Mouse (Mus musculus): ENCODE measurements around the gene Uqcr11. TPM values are rescaled to one million over a fixed set of nuclear protein-coding genes. Genes with fewer than 3 reads are reported as not detected.

The Uqcr11 gene
- polyA plus RNA-seq (2014; fragmentation: Illumina TruSeq; extraction: RNeasy Lipid Tissue Mini Kit (QIAGEN cat#74804); ENCODE audit: low read depth, low replicate concordance) = not detected

GRCm38 (mm10) chr10:80406684-80407501 lies at the start of gene Uqcr11:
Uqcr11 (minus strand) TSS chr10:80406830.

DNA sequence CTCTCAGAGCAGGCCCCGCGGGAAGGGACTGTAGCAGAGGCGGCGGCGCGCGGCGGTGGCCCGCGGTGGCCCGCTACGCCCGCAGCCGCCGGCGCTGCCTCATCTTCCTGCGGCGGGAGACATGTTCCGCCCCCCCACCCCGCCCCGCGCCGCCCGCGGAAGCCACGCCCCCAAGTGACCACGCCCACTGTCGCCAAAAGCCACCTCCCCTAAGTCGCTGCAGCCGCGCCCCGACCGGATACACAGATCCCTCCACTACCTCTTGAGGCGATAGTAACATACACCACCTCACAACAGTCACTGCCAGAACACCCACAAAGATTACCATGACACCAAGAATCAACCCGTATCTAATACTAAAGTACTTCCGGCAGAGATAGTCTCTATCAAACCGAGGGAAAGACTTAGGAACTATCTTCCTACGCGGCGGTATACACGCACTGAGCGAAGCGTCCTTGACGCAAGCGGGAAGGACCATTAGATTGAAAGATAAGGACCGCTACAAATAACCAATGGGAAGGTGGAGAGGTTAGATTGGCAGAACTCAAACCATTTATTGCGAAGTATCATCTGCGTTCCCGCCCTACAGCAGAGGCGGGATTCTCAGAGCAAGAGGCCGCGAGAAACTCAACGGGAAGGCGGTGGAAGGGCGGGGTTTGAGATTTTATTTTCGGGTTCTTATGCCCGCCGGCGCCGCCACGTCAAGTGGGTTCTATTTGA lies 27.0 kb upstream of the Uqcr11 start, which contains the start of gene Tcf3:
Gene Tcf3 (minus strand): TSS at position 135 of the 720 bp plus-strand sequence.

DNA sequence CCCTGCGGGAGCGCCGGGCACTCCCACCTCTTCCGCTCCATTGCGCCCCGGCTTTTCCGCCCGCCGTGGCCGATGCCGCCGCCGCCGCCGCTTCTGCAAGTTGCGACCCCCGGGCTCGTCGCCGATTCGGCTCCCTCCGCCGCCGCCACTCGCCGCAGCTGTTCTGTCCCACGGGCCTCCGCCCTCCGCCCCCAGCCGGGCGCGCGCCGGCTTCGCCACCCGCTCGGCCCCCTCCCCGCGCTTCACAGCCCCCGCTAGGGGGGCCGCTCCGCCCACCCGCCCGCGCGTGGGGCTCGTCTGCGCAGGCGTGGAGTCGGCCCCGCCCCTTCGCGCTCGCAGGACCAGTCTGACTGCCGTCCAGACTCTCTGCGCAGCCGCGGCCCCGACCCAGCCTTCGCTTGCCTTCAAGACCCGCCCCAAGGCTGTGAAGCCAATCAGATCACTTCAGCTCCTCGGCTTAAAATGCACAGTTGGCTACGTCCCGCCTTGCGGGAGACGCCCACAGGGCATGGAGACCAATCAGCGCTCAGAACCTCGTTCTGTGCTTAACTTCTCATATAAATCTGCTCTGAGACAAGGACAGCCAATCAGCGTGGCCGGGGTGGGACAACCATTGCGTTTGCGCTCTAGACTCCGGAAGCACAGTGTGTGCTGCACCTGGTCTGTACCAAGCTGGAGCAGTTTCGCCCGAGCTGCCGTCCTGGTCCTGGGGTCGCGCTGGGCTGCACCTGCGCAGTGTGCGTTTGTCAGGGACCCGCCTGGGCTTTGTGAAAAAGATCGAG lies 7.2 kb downstream of the Uqcr11 start, which contains the start of gene Mbd3:
Gene Mbd3 (minus strand): TSS at position 360 of the 782 bp plus-strand sequence.

GRCm38 (mm10) chr10:80387522-80387959 lies 19.1 kb downstream of the Uqcr11 start, which contains the start of gene Mex3d:
Mex3d (minus strand) TSS chr10:80387659.

GRCm38 (mm10) chr10:80356001-80356682 lies 50.5 kb downstream of the Uqcr11 start, which contains the start of gene Plk5:
Plk5 (plus strand) TSS chr10:80356459.

Other genes with a start within 250 kb of the Uqcr11 start
- gene Cirbp, start 240.8 kb downstream of the Uqcr11 start, polyA plus RNA-seq (2014; fragmentation: Illumina TruSeq; extraction: RNeasy Lipid Tissue Mini Kit (QIAGEN cat#74804); ENCODE audit: low read depth, low replicate concordance) = 21.3 TPM
- gene 1600002K03Rik, start 233.9 kb downstream of the Uqcr11 start, polyA plus RNA-seq (2014; fragmentation: Illumina TruSeq; extraction: RNeasy Lipid Tissue Mini Kit (QIAGEN cat#74804); ENCODE audit: low read depth, low replicate concordance) = 1.0 TPM
- gene Efna2, start 227.3 kb downstream of the Uqcr11 start, polyA plus RNA-seq (2014; fragmentation: Illumina TruSeq; extraction: RNeasy Lipid Tissue Mini Kit (QIAGEN cat#74804); ENCODE audit: low read depth, low replicate concordance) = 2.2 TPM
- 7.3 TPM for gene Mum1, start 180.4 kb downstream of the Uqcr11 start, polyA plus RNA-seq (2014; fragmentation: Illumina TruSeq; extraction: RNeasy Lipid Tissue Mini Kit (QIAGEN cat#74804); ENCODE audit: low read depth, low replicate concordance)
- 5.8 TPM for gene Ndufs7, start 157.7 kb downstream of the Uqcr11 start, polyA plus RNA-seq (2014; fragmentation: Illumina TruSeq; extraction: RNeasy Lipid Tissue Mini Kit (QIAGEN cat#74804); ENCODE audit: low read depth, low replicate concordance)
- gene Gamt, start 145.8 kb downstream of the Uqcr11 start, polyA plus RNA-seq (2014; fragmentation: Illumina TruSeq; extraction: RNeasy Lipid Tissue Mini Kit (QIAGEN cat#74804); ENCODE audit: low read depth, low replicate concordance) = 2.7 TPM
- gene Dazap1, start 145.3 kb downstream of the Uqcr11 start, polyA plus RNA-seq (2014; fragmentation: Illumina TruSeq; extraction: RNeasy Lipid Tissue Mini Kit (QIAGEN cat#74804); ENCODE audit: low read depth, low replicate concordance) = 17.0 TPM
- gene Rps15, start 114.4 kb downstream of the Uqcr11 start, polyA plus RNA-seq (2014; fragmentation: Illumina TruSeq; extraction: RNeasy Lipid Tissue Mini Kit (QIAGEN cat#74804); ENCODE audit: low read depth, low replicate concordance) = not detected
- gene Apc2, start 110.9 kb downstream of the Uqcr11 start, polyA plus RNA-seq (2014; fragmentation: Illumina TruSeq; extraction: RNeasy Lipid Tissue Mini Kit (QIAGEN cat#74804); ENCODE audit: low read depth, low replicate concordance) = not detected
- 1.4 TPM for gene 2310011J03Rik, start 86.3 kb downstream of the Uqcr11 start, polyA plus RNA-seq (2014; fragmentation: Illumina TruSeq; extraction: RNeasy Lipid Tissue Mini Kit (QIAGEN cat#74804); ENCODE audit: low read depth, low replicate concordance)
- not detected for gene Pcsk4, start 77.3 kb downstream of the Uqcr11 start, polyA plus RNA-seq (2014; fragmentation: Illumina TruSeq; extraction: RNeasy Lipid Tissue Mini Kit (QIAGEN cat#74804); ENCODE audit: low read depth, low replicate concordance)
- gene Reep6, start 76.9 kb downstream of the Uqcr11 start, polyA plus RNA-seq (2014; fragmentation: Illumina TruSeq; extraction: RNeasy Lipid Tissue Mini Kit (QIAGEN cat#74804); ENCODE audit: low read depth, low replicate concordance) = not detected
- gene Adamtsl5, start 58.4 kb downstream of the Uqcr11 start, polyA plus RNA-seq (2014; fragmentation: Illumina TruSeq; extraction: RNeasy Lipid Tissue Mini Kit (QIAGEN cat#74804); ENCODE audit: low read depth, low replicate concordance) = 0.82 TPM
- gene Plk5, start 50.4 kb downstream of the Uqcr11 start, polyA plus RNA-seq (2014; fragmentation: Illumina TruSeq; extraction: RNeasy Lipid Tissue Mini Kit (QIAGEN cat#74804); ENCODE audit: low read depth, low replicate concordance) = not detected
- gene Mex3d, start 19.2 kb downstream of the Uqcr11 start, polyA plus RNA-seq (2014; fragmentation: Illumina TruSeq; extraction: RNeasy Lipid Tissue Mini Kit (QIAGEN cat#74804); ENCODE audit: low read depth, low replicate concordance) = 13.4 TPM
- not detected for gene Mbd3, start 7.3 kb downstream of the Uqcr11 start, polyA plus RNA-seq (2014; fragmentation: Illumina TruSeq; extraction: RNeasy Lipid Tissue Mini Kit (QIAGEN cat#74804); ENCODE audit: low read depth, low replicate concordance)
- 3.1 TPM for gene Tcf3, start 26.8 kb upstream of the Uqcr11 start, polyA plus RNA-seq (2014; fragmentation: Illumina TruSeq; extraction: RNeasy Lipid Tissue Mini Kit (QIAGEN cat#74804); ENCODE audit: low read depth, low replicate concordance)
- gene Onecut3, start 88.0 kb upstream of the Uqcr11 start, polyA plus RNA-seq (2014; fragmentation: Illumina TruSeq; extraction: RNeasy Lipid Tissue Mini Kit (QIAGEN cat#74804); ENCODE audit: low read depth, low replicate concordance) = not detected
- gene Atp8b3, start 132.3 kb upstream of the Uqcr11 start, polyA plus RNA-seq (2014; fragmentation: Illumina TruSeq; extraction: RNeasy Lipid Tissue Mini Kit (QIAGEN cat#74804); ENCODE audit: low read depth, low replicate concordance) = not detected
- gene Rexo1, start 154.7 kb upstream of the Uqcr11 start, polyA plus RNA-seq (2014; fragmentation: Illumina TruSeq; extraction: RNeasy Lipid Tissue Mini Kit (QIAGEN cat#74804); ENCODE audit: low read depth, low replicate concordance) = 0.52 TPM
- 1.2 TPM for gene Klf16, start 170.5 kb upstream of the Uqcr11 start, polyA plus RNA-seq (2014; fragmentation: Illumina TruSeq; extraction: RNeasy Lipid Tissue Mini Kit (QIAGEN cat#74804); ENCODE audit: low read depth, low replicate concordance)
- not detected for gene Abhd17a, start 183.5 kb upstream of the Uqcr11 start, polyA plus RNA-seq (2014; fragmentation: Illumina TruSeq; extraction: RNeasy Lipid Tissue Mini Kit (QIAGEN cat#74804); ENCODE audit: low read depth, low replicate concordance)
- 1.0 TPM for gene Scamp4, start 196.0 kb upstream of the Uqcr11 start, polyA plus RNA-seq (2014; fragmentation: Illumina TruSeq; extraction: RNeasy Lipid Tissue Mini Kit (QIAGEN cat#74804); ENCODE audit: low read depth, low replicate concordance)
- gene Adat3, start 196.1 kb upstream of the Uqcr11 start, polyA plus RNA-seq (2014; fragmentation: Illumina TruSeq; extraction: RNeasy Lipid Tissue Mini Kit (QIAGEN cat#74804); ENCODE audit: low read depth, low replicate concordance) = not detected
- not detected for gene Gm49322, start 199.2 kb upstream of the Uqcr11 start, polyA plus RNA-seq (2014; fragmentation: Illumina TruSeq; extraction: RNeasy Lipid Tissue Mini Kit (QIAGEN cat#74804); ENCODE audit: low read depth, low replicate concordance)
- 2.0 TPM for gene Csnk1g2, start 216.0 kb upstream of the Uqcr11 start, polyA plus RNA-seq (2014; fragmentation: Illumina TruSeq; extraction: RNeasy Lipid Tissue Mini Kit (QIAGEN cat#74804); ENCODE audit: low read depth, low replicate concordance)

All from adrenal gland, adult 10 weeks (tissue).